Mouse (Mus musculus) MEL (cell line): Measurements from ENCODE around the gene Fryl. TPM values are rescaled to one million over a fixed set of nuclear protein-coding genes. Genes with fewer than 3 reads are reported as not detected.

Experiments used
- DNase-seq: peaks from one replicate; pipeline ENCODE4 v3.0.0; 2011; ENCODE audit warnings: low read depth, low spot score
- H3K27ac ChIP-seq: 2 replicates; pipeline ENCODE4 v1.5.1; 2012; ENCODE audit warnings: low read depth, mild to moderate bottlenecking, control low read depth, low read length, moderate library complexity; ENCODE audit not compliant: control insufficient read depth
- H3K27me3 ChIP-seq, 2 experiments: fragments of 150-350 bp in 1 of 2; sonication (generic) in 1 of 2; 2 replicates each; pipeline ENCODE4 v1.6.1; 2012; ENCODE audit warnings: low read length in 2 of 2, mild to moderate bottlenecking in 2 of 2, improper control_type of control experiment in 1 of 2, moderate library complexity in 1 of 2; ENCODE audit not compliant: insufficient read depth in 2 of 2, control insufficient read depth in 1 of 2
- H3K36me3 ChIP-seq, 2 experiments: 2 replicates each; pipeline ENCODE4 v1.6.1; 2012 to 2014; ENCODE audit warnings: low read length in 2 of 2, improper control_type of control experiment in 1 of 2, inconsistent platforms in 1 of 2, mild to moderate bottlenecking in 1 of 2; ENCODE audit not compliant: insufficient read depth in 2 of 2, control insufficient read depth in 1 of 2
- H3K4me1 ChIP-seq, 2 experiments: fragments of 150-350 bp in 1 of 2; sonication (generic) in 1 of 2; 2 replicates each; pipeline ENCODE4 v1.6.1; 2012; ENCODE audit warnings: low read length in 2 of 2, improper control_type of control experiment in 1 of 2, mild to moderate bottlenecking in 1 of 2; ENCODE audit not compliant: insufficient read depth in 2 of 2, control insufficient read depth in 1 of 2
- H3K4me3 ChIP-seq, 2 experiments: fragments of 150-350 bp in 1 of 2; sonication (generic) in 1 of 2; 2 replicates each; pipeline ENCODE4 v1.5.1; 2012; ENCODE audit warnings: low read depth in 2 of 2, low read length in 2 of 2, mild to moderate bottlenecking in 2 of 2, moderate library complexity in 2 of 2, control low read depth in 1 of 2, improper control_type of control experiment in 1 of 2; ENCODE audit not compliant: control insufficient read depth in 1 of 2, insufficient read depth in 1 of 2
- H3K79me2 ChIP-seq: 2 replicates; pipeline ENCODE4 v1.6.1; 2012; ENCODE audit warnings: mild to moderate bottlenecking, low read length, moderate library complexity; ENCODE audit not compliant: control insufficient read depth, poor library complexity, insufficient read depth
- H3K9ac ChIP-seq: 2 replicates; pipeline ENCODE4 v1.6.1; 2012; ENCODE audit warnings: low read depth, mild to moderate bottlenecking, control low read depth, low read length, moderate library complexity; ENCODE audit not compliant: control insufficient read depth, poor library complexity, severe bottlenecking
- H3K9me3 ChIP-seq: fragments of 150-350 bp; sonication (generic); replicated peaks from 2 replicates; pipeline ENCODE4 v1.6.1; 2012; ENCODE audit warnings: mild to moderate bottlenecking, low read length, improper control_type of control experiment, moderate library complexity; ENCODE audit not compliant: insufficient read depth
- CHD1 ChIP-seq: IDR thresholded peaks from 2 replicates; pipeline ENCODE4 v1.6.1; 2012; ENCODE audit warnings: low read depth, mild to moderate bottlenecking, inconsistent platforms, low read length, improper control_type of control experiment
- CTCF ChIP-seq, 3 experiments: IDR thresholded peaks in 2 of 3; conservative IDR thresholded peaks in 1 of 3; 2 replicates each; pipeline ENCODE4 v1.5.1; 2011 to 2012; ENCODE audit warnings: low read length in 3 of 3, low read depth in 2 of 3, mild to moderate bottlenecking in 2 of 3, improper control_type of control experiment in 1 of 3, inconsistent platforms in 1 of 3, mixed read lengths in 1 of 3, moderate library complexity in 1 of 3; ENCODE audit not compliant: control insufficient read depth in 1 of 3, insufficient read depth in 1 of 3, poor library complexity in 1 of 3, severe bottlenecking in 1 of 3
- E2F4 ChIP-seq: IDR thresholded peaks from 2 replicates; pipeline ENCODE4 v1.6.1; 2011; ENCODE audit warnings: low read depth, low read length, improper control_type of control experiment, borderline replicate concordance
- ELF1 ChIP-seq: IDR thresholded peaks from 2 replicates; pipeline ENCODE4 v1.6.1; 2014; ENCODE audit warnings: low read depth, mild to moderate bottlenecking, inconsistent platforms, low read length, improper control_type of control experiment, moderate library complexity
- EP300 ChIP-seq, 2 experiments: IDR thresholded peaks; 2 replicates each; pipeline ENCODE4 v1.6.1; 2011; ENCODE audit warnings: improper control_type of control experiment in 2 of 2, low read length in 2 of 2, low read depth in 1 of 2, mild to moderate bottlenecking in 1 of 2
- GABPA ChIP-seq: IDR thresholded peaks from 2 replicates; pipeline ENCODE4 v1.6.1; 2012; ENCODE audit warnings: low read depth, mild to moderate bottlenecking, inconsistent platforms, low read length, improper control_type of control experiment, moderate library complexity
- GATA1 ChIP-seq: IDR thresholded peaks from 2 replicates; pipeline ENCODE4 v1.6.1; 2011; ENCODE audit warnings: low read depth, low read length, improper control_type of control experiment
- HCFC1 ChIP-seq: IDR thresholded peaks from 2 replicates; pipeline ENCODE4 v1.6.1; 2012; ENCODE audit warnings: low read depth, mild to moderate bottlenecking, inconsistent platforms, low read length, improper control_type of control experiment, moderate library complexity
- JUND ChIP-seq: IDR thresholded peaks from 2 replicates; pipeline ENCODE4 v1.6.1; 2011; ENCODE audit warnings: low read depth, mild to moderate bottlenecking, improper control_type of control experiment, low read length
- KAT2A ChIP-seq: conservative IDR thresholded peaks from 2 replicates; pipeline ENCODE4 v1.6.1; 2012; ENCODE audit warnings: low read depth, low read length, improper control_type of control experiment, inconsistent platforms
- MEF2A ChIP-seq: IDR thresholded peaks from 2 replicates; pipeline ENCODE4 v1.6.1; 2014; ENCODE audit warnings: low read depth, mild to moderate bottlenecking, inconsistent platforms, low read length, improper control_type of control experiment; ENCODE audit not compliant: poor library complexity, insufficient replicate concordance, severe bottlenecking; ENCODE audit errors: extremely low read depth
- MXI1 ChIP-seq: IDR thresholded peaks from 2 replicates; pipeline ENCODE4 v1.6.1; 2011; ENCODE audit warnings: mild to moderate bottlenecking, low read depth, low read length, improper control_type of control experiment
- MYB ChIP-seq: IDR thresholded peaks from 2 replicates; pipeline ENCODE4 v1.6.1; 2011; ENCODE audit warnings: mild to moderate bottlenecking, low read depth, low read length, improper control_type of control experiment
- MYC ChIP-seq: IDR thresholded peaks from 2 replicates; pipeline ENCODE4 v1.6.1; 2011; ENCODE audit warnings: low read depth, mild to moderate bottlenecking, low read length, improper control_type of control experiment, moderate library complexity
- NELFE ChIP-seq: IDR thresholded peaks from 2 replicates; pipeline ENCODE4 v1.6.1; 2011; ENCODE audit warnings: low read depth, low read length, improper control_type of control experiment
- NRF1 ChIP-seq: IDR thresholded peaks from 2 replicates; pipeline ENCODE4 v1.6.1; 2014; ENCODE audit warnings: low read depth, mild to moderate bottlenecking, inconsistent platforms, low read length, improper control_type of control experiment, moderate library complexity; ENCODE audit not compliant: poor library complexity, insufficient read depth, severe bottlenecking
- POLR2A ChIP-seq, 2 experiments: IDR thresholded peaks; 2 replicates each; pipeline ENCODE4 v1.6.1; 2011 to 2012; ENCODE audit warnings: low read length in 2 of 2, mild to moderate bottlenecking in 2 of 2, control low read depth in 1 of 2, improper control_type of control experiment in 1 of 2, low read depth in 1 of 2, moderate library complexity in 1 of 2; ENCODE audit not compliant: control insufficient read depth in 1 of 2, insufficient read depth in 1 of 2, poor library complexity in 1 of 2
- POLR2AphosphoS2 ChIP-seq: IDR thresholded peaks from 2 replicates; pipeline ENCODE4 v1.6.1; 2011; ENCODE audit warnings: low read length, improper control_type of control experiment
- POLR2AphosphoS5 ChIP-seq: IDR thresholded peaks from 2 replicates; pipeline ENCODE4 v1.6.1; 2012; ENCODE audit warnings: low read depth, borderline replicate concordance, mild to moderate bottlenecking, inconsistent platforms, low read length, moderate library complexity, mixed read lengths
- RAD21 ChIP-seq: IDR thresholded peaks from 2 replicates; pipeline ENCODE4 v1.6.1; 2011; ENCODE audit warnings: mild to moderate bottlenecking, low read depth, low read length, improper control_type of control experiment
- RCOR1 ChIP-seq: IDR thresholded peaks from 2 replicates; pipeline ENCODE4 v1.6.1; 2012; ENCODE audit warnings: low read depth, mild to moderate bottlenecking, inconsistent platforms, low read length, improper control_type of control experiment
- SIN3A ChIP-seq: IDR thresholded peaks from 2 replicates; pipeline ENCODE4 v1.6.1; 2012; ENCODE audit warnings: low read length, improper control_type of control experiment, inconsistent platforms
- SMC3 ChIP-seq: IDR thresholded peaks from 2 replicates; pipeline ENCODE4 v1.6.1; 2011; ENCODE audit warnings: low read depth, low read length, improper control_type of control experiment
- TAL1 ChIP-seq: IDR thresholded peaks from 2 replicates; pipeline ENCODE4 v1.6.1; 2012; ENCODE audit warnings: mild to moderate bottlenecking, inconsistent platforms, low read length, moderate library complexity, mixed read lengths
- TBP ChIP-seq: IDR thresholded peaks from 2 replicates; pipeline ENCODE4 v1.8.0; 2011; ENCODE audit warnings: low read depth, low read length, improper control_type of control experiment
- TCF12 ChIP-seq: IDR thresholded peaks from 2 replicates; pipeline ENCODE4 v1.6.1; 2014; ENCODE audit warnings: low read depth, mild to moderate bottlenecking, inconsistent platforms, low read length, improper control_type of control experiment, moderate library complexity
- UBTF ChIP-seq: IDR thresholded peaks from 2 replicates; pipeline ENCODE4 v1.6.1; 2012; ENCODE audit warnings: low read depth, mild to moderate bottlenecking, inconsistent platforms, low read length, improper control_type of control experiment, moderate library complexity, borderline replicate concordance; ENCODE audit not compliant: insufficient read depth
- USF2 ChIP-seq, 2 experiments: IDR thresholded peaks; 2 replicates each; pipeline ENCODE4 v1.6.1; 2011 to 2012; ENCODE audit warnings: improper control_type of control experiment in 2 of 2, low read length in 2 of 2, borderline replicate concordance in 1 of 2, inconsistent platforms in 1 of 2, low read depth in 1 of 2, mild to moderate bottlenecking in 1 of 2; ENCODE audit not compliant: insufficient read depth in 1 of 2
- ZC3H11A ChIP-seq: IDR thresholded peaks from 2 replicates; pipeline ENCODE4 v1.6.1; 2012; ENCODE audit warnings: low read depth, mild to moderate bottlenecking, inconsistent platforms, low read length, improper control_type of control experiment
- ZMIZ1 ChIP-seq: IDR thresholded peaks from 2 replicates; pipeline ENCODE4 v1.6.1; 2012; ENCODE audit warnings: low read depth, mild to moderate bottlenecking, inconsistent platforms, low read length, improper control_type of control experiment, moderate library complexity
- polyA plus RNA-seq, 2 experiments: library from polyadenylated mRNA; stranded (reverse) in 1 of 2; unstranded in 1 of 2; fragments of >175 nt in 1 of 2; fragments of >200 nt in 1 of 2; gene quantifications; 2 replicates each; pipeline versions ENCODE4 v1.2.1 to v1.2.4; 2012; ENCODE audit warnings: low replicate concordance in 2 of 2, low read depth in 1 of 2; ENCODE audit not compliant: insufficient read length in 2 of 2, insufficient read depth in 1 of 2, missing spikeins in 1 of 2
- total RNA-seq: library from RNA; depleted of rRNA; stranded (reverse); fragments of 300-350 nt; gene quantifications from 2 replicates; pipeline ENCODE4 v1.2.3, GENCODE M21; 2012

Fryl gene
- total and polyA plus RNA-seq, 3 experiments: 18.8 to 188 (median 39.7) TPM

GRCm38 (mm10) chr5:72994424-72994823 lies 262.0 kb downstream of the Fryl start:
- H3K4me3 ChIP-seq: no peak overlapping the region
- TF ChIP-seq USF2 (IDR thresholded peaks at IDR 0.05; ENCODE audit: borderline replicate concordance in 1 of 2, insufficient read depth in 1 of 2, low read depth in 1 of 2, low read length in 2 of 2) (no peak), RCOR1 (no peak), GATA1 (no peak), ELF1 (no peak), RAD21 (no peak), JUND (no peak), POLR2A (IDR thresholded peaks at IDR 0.05; ENCODE audit: control insufficient read depth in 1 of 2, insufficient read depth in 1 of 2, low read depth in 1 of 2, low read length in 2 of 2, poor library complexity in 1 of 2) (no peak), SMC3 (no peak)
- no peak for DNase-seq

DNA sequence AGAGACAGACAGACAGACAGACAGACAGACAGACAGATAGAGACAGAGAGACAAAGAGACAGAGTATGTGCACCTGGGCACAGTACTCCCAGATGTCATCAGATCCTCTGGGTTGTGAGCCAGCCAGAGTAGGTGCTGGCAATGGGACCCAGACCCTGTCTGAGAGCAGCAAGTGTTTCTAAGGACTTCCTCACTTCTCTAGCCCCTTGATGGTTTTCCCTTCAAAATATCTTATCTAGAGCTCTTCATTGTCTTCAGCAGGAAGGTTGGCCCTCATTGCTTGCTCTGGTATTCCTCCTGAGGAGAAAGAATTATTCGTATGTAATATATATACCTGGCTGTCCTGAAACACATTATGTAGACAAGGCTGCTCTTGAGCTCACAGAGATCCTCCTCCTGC lies 263.9 kb downstream of the Fryl start:
- peaks cover 0 to 7% of the 10 kb centered on the region in 2 experiments; a peak in 2 of 4 replicates for H3K36me3 ChIP-seq
- H3K4me1 ChIP-seq: peaks cover 0 to 9% of the 10 kb centered on the region in 2 experiments; a peak in 2 of 4 replicates
- no peaks in the 10 kb centered on the region for H3K27me3 ChIP-seq
- H3K4me3 ChIP-seq: no peak overlapping the region
- peak; percentile 75 for DNase-seq
- no peaks in the 10 kb centered on the region for H3K79me2 ChIP-seq
- no peak overlapping the region for H3K27ac ChIP-seq
- H3K9ac ChIP-seq: no peak overlapping the region
- H3K9me3 ChIP-seq: no peaks in the 10 kb centered on the region
- peak; percentile 38; the same call in 1 of the 2 replicates for TF ChIP-seq RCOR1
- TF ChIP-seq GABPA: no peak
- TF ChIP-seq CHD1: no peak
- no peak for TF ChIP-seq NELFE
- no peak for TF ChIP-seq JUND
- TF ChIP-seq MXI1: no peak
- peak; percentile 37; the same call in 1 of the 2 replicates for TF ChIP-seq TCF12
- TF ChIP-seq KAT2A: no peak
- TF ChIP-seq POLR2AphosphoS5: no peak
- peak; percentile 12; the same call in 1 of the 2 replicates for TF ChIP-seq SMC3
- no peak for TF ChIP-seq SIN3A
- no peak for TF ChIP-seq E2F4
- peak in 1 of 2 experiments; percentile 59; a peak in 2 of 4 replicates for TF ChIP-seq EP300 (IDR thresholded peaks at IDR 0.05; ENCODE audit: low read depth in 1 of 2, low read length in 2 of 2)
- TF ChIP-seq MYC: no peak
- TF ChIP-seq MYB: no peak
- TF ChIP-seq ZC3H11A: no peak
- no peak for TF ChIP-seq USF2 (IDR thresholded peaks at IDR 0.05; ENCODE audit: borderline replicate concordance in 1 of 2, insufficient read depth in 1 of 2, low read depth in 1 of 2, low read length in 2 of 2)
- TF ChIP-seq TAL1: no peak
- no peak for TF ChIP-seq TBP
- TF ChIP-seq MEF2A: no peak
- TF ChIP-seq HCFC1: no peak
- TF ChIP-seq ZMIZ1: no peak
- no peak for TF ChIP-seq POLR2AphosphoS2
- TF ChIP-seq NRF1: no peak
- TF ChIP-seq GATA1: peak; percentile 63
- no peak for TF ChIP-seq ELF1
- TF ChIP-seq CTCF (IDR thresholded peaks at IDR 0.05 in 2 of 3, conservative IDR thresholded peaks at IDR 0.05 in 1 of 3; ENCODE audit: control insufficient read depth in 1 of 3, insufficient read depth in 1 of 3, low read depth in 2 of 3, low read length in 3 of 3, poor library complexity in 1 of 3, severe bottlenecking in 1 of 3): no peak
- TF ChIP-seq RAD21: no peak
- no peak for TF ChIP-seq UBTF

More at GRCm38 (mm10) chr5:72994424-72994823, 262.0 kb downstream of the Fryl start:
- H3K79me2 ChIP-seq: no peaks in the 10 kb centered on the region
- peaks cover 0 to 9% of the 10 kb centered on the region in 2 experiments; a peak in 2 of 4 replicates for H3K4me1 ChIP-seq
- H3K36me3 ChIP-seq: peaks cover 0 to 9% of the 10 kb centered on the region in 2 experiments; a peak in 2 of 4 replicates
- no peak overlapping the region for H3K9ac ChIP-seq
- no peaks in the 10 kb centered on the region for H3K9me3 ChIP-seq
- no peaks in the 10 kb centered on the region for H3K27me3 ChIP-seq
- no peak overlapping the region for H3K27ac ChIP-seq
